In the genomic region with DNA sequence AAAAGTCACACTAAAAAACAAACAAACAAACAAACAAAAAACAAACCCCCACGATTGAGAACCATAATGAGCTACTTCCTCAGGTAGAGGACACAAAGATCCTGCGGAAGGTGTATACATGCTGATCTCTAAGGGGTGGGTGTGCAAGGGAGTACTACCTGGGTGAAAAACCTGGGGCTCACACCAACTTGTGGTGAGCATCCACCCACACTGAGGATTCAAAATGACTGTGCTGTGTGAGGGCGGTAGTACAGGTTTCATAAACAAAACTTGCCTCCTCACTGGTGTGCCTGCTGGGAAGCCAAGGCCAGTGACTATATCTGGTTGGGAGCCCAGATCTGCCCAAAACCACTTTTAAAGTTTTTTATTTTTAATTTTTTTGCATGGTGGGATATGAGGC, we compare ENCODE assay signal across 27 mouse cellular contexts.
"Had no signal": no experiment of that assay in that cellular context is flagged by ENCODE, and none has a peak within 500 bp of the region (broad histone marks: within the 10 kb centered on the region; RNA-seq: fewer than 3 reads in every experiment).

No protein-coding gene starts in this region.

- ATAC-seq: intestine, embryonic 15.5 days; intestine, postnatal 0 days had no signal

- H3K27me3 ChIP-seq: heart, embryonic 15.5 days; hindbrain, embryonic 15.5 days; intestine, embryonic 15.5 days; liver, embryonic 13.5 days; liver, embryonic 15.5 days had no signal

- H3K4me3 ChIP-seq: gastrocnemius, adult 2 months; heart, adult 2 months; heart, embryonic 13.5 days; heart, embryonic 15.5 days; hindbrain, embryonic 13.5 days; hindbrain, embryonic 15.5 days; intestine, embryonic 15.5 days; layer of hippocampus, adult 2 months; left cerebral cortex, adult 2 months; limb, embryonic 10.5 days; limb, embryonic 12.5 days; liver, embryonic 13.5 days; liver, embryonic 15.5 days had no signal

- H3K4me1 ChIP-seq: heart, embryonic 13.5 days; heart, embryonic 15.5 days; hindbrain, embryonic 13.5 days; hindbrain, embryonic 15.5 days; intestine, embryonic 15.5 days; limb, embryonic 10.5 days; liver, embryonic 13.5 days; liver, embryonic 15.5 days had no signal

- H3K9ac ChIP-seq: heart, embryonic 13.5 days; heart, embryonic 15.5 days; hindbrain, embryonic 13.5 days; hindbrain, embryonic 15.5 days; intestine, embryonic 15.5 days; limb, embryonic 12.5 days; liver, embryonic 13.5 days; liver, embryonic 15.5 days had no signal

- DNase-seq: gastrocnemius, adult 2 months; gastrocnemius, postnatal 14 days; gastrocnemius, postnatal 36 days; heart, adult 11 months; heart, adult 2 months; heart, postnatal 14 days; heart, postnatal 36 days; kidney, adult 18-20 months; kidney, adult 8-10 months; kidney, postnatal 10 days; kidney, postnatal 25 days; kidney, postnatal 4 days; liver; liver, embryonic 13.5 days had no signal

- H3K36me3 ChIP-seq: heart, embryonic 13.5 days; heart, embryonic 15.5 days; hindbrain, embryonic 13.5 days; hindbrain, embryonic 15.5 days; intestine, embryonic 15.5 days; limb, embryonic 10.5 days; limb, embryonic 12.5 days; liver, embryonic 13.5 days; liver, embryonic 15.5 days had no signal

- H3K4me2 ChIP-seq: heart, embryonic 11.5 days; heart, embryonic 13.5 days; heart, embryonic 15.5 days; hindbrain, embryonic 13.5 days; hindbrain, embryonic 15.5 days; intestine, embryonic 15.5 days; limb, embryonic 12.5 days; liver, embryonic 11.5 days; liver, embryonic 13.5 days; liver, embryonic 15.5 days had no signal

- H3K9me3 ChIP-seq: heart, embryonic 13.5 days; heart, embryonic 15.5 days; hindbrain, embryonic 13.5 days; hindbrain, embryonic 15.5 days; intestine, embryonic 15.5 days; limb, embryonic 10.5 days; limb, embryonic 12.5 days; liver, embryonic 13.5 days; liver, embryonic 15.5 days had no signal

- H3K27ac ChIP-seq: gastrocnemius, adult 2 months; heart, adult 2 months; heart, embryonic 13.5 days; heart, embryonic 15.5 days; hindbrain, embryonic 13.5 days; hindbrain, embryonic 15.5 days; intestine, embryonic 15.5 days; layer of hippocampus, adult 2 months; left cerebral cortex, adult 2 months; limb, embryonic 10.5 days; limb, embryonic 12.5 days; liver, embryonic 13.5 days; liver, embryonic 15.5 days had no signal
